Mouse (Mus musculus) bone marrow, adult 2 months (tissue): ENCODE results near the gene Gm49355. TPM values are rescaled to one million over a fixed set of nuclear protein-coding genes. Genes with fewer than 3 reads are reported as not detected.

Source experiments
- H3K27ac ChIP-seq: fragments of 200-500 bp; 2 replicates; pipeline ENCODE4 v1.5.1; 2012; ENCODE audit warnings: low read depth, mild to moderate bottlenecking, control low read depth, inconsistent platforms, low read length; ENCODE audit not compliant: control insufficient read depth, poor library complexity, insufficient read depth
- H3K4me1 ChIP-seq: fragments of 200-500 bp; 2 replicates; pipeline ENCODE4 v1.6.1; 2011; ENCODE audit warnings: low read length; ENCODE audit not compliant: control insufficient read depth, insufficient read depth
- H3K4me3 ChIP-seq: fragments of 200-500 bp; replicated peaks from 2 replicates; pipeline ENCODE3; 2011; ENCODE audit warnings: mild to moderate bottlenecking, low read depth, low read length, control low read depth; ENCODE audit not compliant: control insufficient read depth
- CTCF ChIP-seq: fragments of 200-500 bp; IDR thresholded peaks from 2 replicates; pipeline ENCODE4 v1.5.1; 2011; ENCODE audit warnings: low read length, control low read depth; ENCODE audit not compliant: control insufficient read depth, insufficient read depth
- POLR2A ChIP-seq: fragments of 200-500 bp; IDR thresholded peaks from 2 replicates; pipeline ENCODE4 v1.6.1; 2011; ENCODE audit warnings: low read depth, mild to moderate bottlenecking, control low read depth, low read length, borderline replicate concordance; ENCODE audit not compliant: control insufficient read depth
- WGBS: fragments of 180-500 bp; shearing (Covaris S2); methylation state at CpG from one replicate; pipeline ENCODE4 v1.1.7; 2018; 5-methylcytosine and 5-hydroxymethylcytosine counted together
- polyA plus RNA-seq: library from polyadenylated mRNA; stranded (reverse); fragments of >200 nt; gene quantifications from 2 replicates; pipeline ENCODE4 v1.2.4, GENCODE M21; 2011; ENCODE audit warnings: low replicate concordance; ENCODE audit not compliant: missing spikeins, insufficient read depth, insufficient read length

The Gm49355 gene
- polyA plus RNA-seq, 1 experiment = not detected

DNA sequence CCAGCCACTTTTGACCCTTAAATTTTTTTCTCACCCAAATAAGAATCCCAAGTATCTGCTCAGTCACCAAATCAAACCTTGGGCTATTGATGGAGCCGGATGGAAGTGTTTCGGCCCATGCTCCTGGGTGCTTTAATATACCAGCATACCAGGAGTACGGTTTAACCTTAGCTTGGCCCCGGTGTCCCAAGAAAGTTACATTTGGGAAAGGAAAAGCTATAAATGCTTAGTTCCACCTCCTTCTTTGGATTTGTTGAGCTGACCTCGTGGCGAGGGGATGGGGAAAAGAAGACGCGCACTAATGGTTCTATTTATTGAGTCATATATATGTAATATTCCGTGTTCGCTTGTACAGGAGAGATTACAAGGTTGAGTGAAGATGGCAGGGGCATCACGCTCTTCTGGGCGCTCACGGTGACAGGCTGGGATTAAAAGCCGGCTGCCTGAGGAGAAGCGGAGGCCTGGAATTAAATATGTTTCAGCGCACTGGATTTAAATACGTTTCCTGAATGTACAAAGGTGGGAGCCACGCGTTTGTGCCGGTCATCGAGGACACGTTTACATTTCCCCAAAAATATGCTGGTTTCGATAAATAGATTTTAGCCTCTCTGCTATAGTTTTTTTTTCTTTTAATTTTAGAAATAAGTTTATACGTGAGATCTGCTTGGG lies 58.1 kb downstream of the Gm49355 start:
- Histone ChIP-seq H3K27ac (no peak overlapping the region), H3K4me1 (no peaks in the 10 kb centered on the region), H3K4me3 (no peak overlapping the region)
- TF ChIP-seq POLR2A = no peak
- TF ChIP-seq CTCF = no peak
- WGBS = 10% methylated on average over 24 of the region's 24 CpGs

DNA sequence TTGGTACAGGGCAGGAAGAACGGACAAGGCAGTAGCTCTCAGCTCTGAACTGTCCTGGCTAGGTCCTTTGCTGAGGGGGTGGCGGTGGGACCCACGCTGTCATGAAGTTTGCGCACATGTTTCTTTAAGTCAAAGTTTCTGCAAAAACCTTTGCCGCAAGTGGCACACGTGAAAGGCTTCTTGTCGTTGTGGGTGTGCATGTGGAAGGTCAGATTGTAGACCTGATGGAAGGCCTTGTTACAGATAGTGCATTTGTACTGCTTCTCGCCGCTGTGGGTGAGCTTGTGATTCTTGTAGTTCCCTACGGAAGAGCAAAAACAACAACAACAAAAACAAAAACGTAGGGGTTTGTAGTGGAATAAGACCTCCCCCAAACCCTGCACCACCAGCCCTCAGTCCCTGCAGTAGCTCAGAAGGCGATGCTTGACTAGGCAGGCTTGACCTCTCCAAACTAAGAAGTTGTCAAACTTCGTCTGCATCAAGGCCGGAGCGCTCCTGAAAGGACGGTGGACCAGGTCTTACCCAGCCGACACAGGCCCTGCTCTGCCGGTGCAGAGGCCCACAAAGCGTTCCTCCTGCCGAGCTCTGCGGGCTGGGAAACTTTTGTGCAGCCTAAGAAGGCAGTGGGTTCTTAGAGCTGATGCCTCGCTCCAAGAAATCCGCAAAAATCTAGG lies 58.8 kb downstream of the Gm49355 start:
- no peaks in the 10 kb centered on the region for H3K4me1 ChIP-seq
- no peak overlapping the region for H3K27ac ChIP-seq
- no peak for TF ChIP-seq POLR2A
- no peak for TF ChIP-seq CTCF
- WGBS = 8% methylated on average over 23 of the region's 23 CpGs
- no peak overlapping the region for H3K4me3 ChIP-seq

DNA sequence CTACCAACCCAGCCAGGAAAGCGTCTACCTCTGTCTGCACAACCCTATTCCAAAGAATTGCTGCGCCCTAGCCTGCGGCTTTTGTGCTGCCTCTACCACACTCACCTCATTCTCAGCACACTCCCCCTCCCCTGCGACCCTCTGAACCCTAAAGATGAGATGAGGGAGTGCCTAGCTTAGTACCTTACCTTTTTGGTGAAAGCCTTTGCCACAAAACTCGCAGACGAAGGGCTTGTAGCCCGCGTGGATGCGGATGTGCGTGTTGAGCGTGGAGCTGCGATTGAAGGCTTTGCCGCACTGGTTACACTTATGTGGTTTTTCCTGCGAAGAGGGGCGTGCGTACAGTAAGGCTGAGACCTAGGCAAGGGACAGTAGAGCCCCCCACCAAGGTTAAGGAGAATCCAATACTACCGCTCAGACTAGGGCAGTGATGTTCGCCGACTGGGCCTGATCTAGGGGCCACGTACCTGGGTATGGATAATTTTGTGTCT lies 59.7 kb downstream of the Gm49355 start:
- TF ChIP-seq CTCF (no peak), POLR2A (no peak)
- Histone ChIP-seq H3K4me1 (no peaks in the 10 kb centered on the region), H3K27ac (no peak overlapping the region), H3K4me3 (no peak overlapping the region)
- 9% methylated on average over 20 of the region's 20 CpGs for WGBS

DNA sequence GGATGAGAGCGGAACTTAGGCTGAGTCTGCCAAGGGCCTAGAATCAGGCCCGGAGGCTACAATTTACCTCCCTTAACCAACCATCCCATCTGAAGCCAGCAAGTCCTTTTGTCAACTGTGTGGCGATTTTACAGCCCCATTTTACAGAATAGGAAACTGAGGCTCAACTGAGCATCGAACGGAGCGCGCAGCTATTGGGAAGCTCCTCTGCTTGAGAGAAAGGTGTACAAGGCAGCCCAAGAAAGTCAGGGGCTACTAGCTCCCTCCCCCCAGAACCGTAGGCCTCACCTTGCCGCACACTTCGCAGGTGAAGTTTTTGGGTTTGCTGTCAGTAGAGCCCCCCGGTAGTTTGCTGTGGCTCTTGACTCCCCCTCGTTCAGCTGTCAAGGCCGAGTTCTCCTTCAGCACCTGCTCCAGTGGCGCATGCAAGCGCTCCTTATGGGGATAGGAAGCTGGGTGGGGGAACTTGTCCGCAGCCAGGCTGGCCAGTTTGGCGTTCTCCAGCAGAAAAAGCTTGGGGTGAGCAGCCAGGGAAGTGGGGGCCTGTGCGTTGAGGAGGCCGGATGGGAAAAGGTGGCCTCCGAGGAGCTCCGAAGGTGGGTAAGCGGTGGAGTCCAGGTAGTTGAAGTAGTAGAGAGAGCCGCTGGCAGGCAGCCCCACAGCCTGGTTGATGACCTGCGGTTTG lies 60.4 kb downstream of the Gm49355 start:
- H3K4me1 ChIP-seq = no peaks in the 10 kb centered on the region
- H3K27ac ChIP-seq = no peak overlapping the region; the same call in 1 of the 2 replicates
- 8% methylated on average over 24 of the region's 24 CpGs for WGBS
- no peak for TF ChIP-seq POLR2A
- no peak for TF ChIP-seq CTCF
- H3K4me3 ChIP-seq = no peak overlapping the region

DNA sequence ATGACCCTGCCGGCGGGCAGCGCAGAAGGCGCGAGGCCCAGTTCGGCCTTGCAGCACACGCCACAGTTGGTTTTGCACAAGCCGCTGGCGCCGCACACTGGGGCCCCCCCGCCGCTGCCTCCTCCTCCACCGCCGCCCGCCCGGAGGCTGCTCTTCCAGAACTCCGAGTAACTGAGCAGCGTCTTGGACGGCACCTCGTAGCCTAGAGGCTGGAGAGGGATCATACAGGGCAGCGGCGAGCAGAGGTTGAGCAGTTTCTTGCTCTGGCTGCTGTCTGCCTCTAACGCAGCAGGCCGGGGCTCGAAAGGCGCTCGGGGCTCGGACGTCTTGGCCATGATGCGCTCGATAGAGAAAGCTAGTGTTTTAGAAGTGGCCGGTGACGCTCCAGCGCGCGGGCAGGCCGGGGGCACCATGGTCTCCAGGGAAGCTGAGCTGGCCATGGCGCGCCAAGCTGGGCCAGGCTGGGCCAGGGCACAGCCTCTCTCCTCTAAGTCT lies 61.0 kb downstream of the Gm49355 start:
- H3K27ac ChIP-seq = no peak overlapping the region; the same call in 1 of the 2 replicates
- 2% methylated on average over 37 of the region's 39 CpGs for WGBS
- H3K4me3 ChIP-seq = no peak overlapping the region
- no peak for TF ChIP-seq POLR2A
- TF ChIP-seq CTCF = no peak
- no peaks in the 10 kb centered on the region for H3K4me1 ChIP-seq

DNA sequence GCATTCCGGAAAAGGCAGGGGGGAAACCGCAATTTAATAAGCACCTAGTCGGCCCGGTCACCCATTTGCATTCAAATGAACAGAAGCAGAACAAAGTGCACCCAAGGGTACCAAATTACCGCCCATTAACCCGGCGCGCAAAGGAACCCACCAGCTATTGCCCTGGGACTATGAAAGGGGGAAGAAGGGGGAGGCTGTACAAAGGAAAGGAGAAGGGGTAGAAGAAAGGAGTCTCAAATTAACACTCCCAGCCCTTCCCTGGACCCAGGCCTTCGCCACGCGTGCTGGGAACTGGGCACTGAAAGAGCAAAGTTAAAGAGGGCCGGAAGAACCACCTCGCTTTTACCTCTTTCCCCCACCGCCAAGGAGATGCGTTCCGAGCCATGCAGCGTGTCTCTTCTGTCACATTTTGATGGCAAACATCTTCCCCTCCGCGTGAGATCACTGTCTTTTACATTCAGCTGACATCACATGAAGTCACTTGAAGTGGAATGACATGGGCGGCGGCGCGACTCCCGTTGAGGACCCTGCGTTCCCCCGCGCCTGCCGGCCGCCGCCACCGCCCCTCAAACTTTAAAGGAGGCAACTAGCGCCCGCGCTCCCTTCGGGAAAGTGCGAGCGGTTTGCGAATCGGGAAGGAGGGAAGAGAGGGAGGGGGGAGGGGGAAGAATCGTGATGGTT lies 61.6 kb downstream of the Gm49355 start:
- no peak for TF ChIP-seq CTCF
- TF ChIP-seq POLR2A = no peak
- 3% methylated on average over 40 of the region's 40 CpGs for WGBS
- no peak overlapping the region for H3K4me3 ChIP-seq
- no peak overlapping the region for H3K27ac ChIP-seq
- no peaks in the 10 kb centered on the region for H3K4me1 ChIP-seq

DNA sequence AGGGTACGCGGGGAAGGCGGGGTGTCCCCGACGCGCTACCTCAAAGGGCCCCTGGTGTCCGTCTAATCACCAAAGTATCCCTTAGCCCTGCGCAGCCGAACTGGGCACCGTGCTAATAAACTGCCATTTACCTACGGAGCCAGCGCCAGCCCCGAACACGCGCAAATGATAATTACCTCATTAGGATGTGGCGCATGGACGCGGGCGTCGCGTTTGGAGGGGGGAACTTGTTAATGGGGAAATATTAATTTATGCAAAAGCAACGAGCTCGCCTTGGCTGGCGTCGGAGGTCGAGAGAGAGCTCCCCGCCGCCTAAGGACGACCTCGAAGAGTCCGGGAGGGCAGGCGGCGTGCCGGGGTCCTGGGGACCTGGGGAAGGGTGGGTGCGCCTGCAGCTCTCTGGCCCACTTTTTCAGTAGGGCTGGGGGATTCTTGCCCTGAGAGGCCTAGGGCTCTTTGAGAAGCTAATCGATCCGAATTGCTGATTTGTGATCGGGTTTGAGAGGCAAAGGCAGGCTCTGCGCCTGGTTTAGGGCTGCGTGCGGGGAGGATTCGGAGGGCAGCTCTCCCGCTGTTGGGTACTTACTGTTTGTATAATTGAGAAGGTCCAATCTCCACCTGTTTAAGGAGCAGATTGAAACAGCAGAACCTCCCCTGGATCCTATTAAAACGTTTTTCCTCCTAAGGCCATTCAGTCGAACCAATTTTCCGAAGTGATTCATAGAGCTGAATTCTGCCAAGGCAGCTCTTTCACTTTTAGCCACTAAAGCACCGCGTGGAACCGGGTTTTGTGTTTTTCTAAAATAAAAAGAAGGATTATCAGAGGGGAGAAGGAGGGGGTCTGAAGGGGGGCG lies 62.5 kb downstream of the Gm49355 start:
- TF ChIP-seq CTCF (no peak), POLR2A (no peak)
- 2% methylated on average over 50 of the region's 50 CpGs for WGBS
- H3K4me3 ChIP-seq = no peak overlapping the region
- H3K27ac ChIP-seq = no peak overlapping the region
- no peaks in the 10 kb centered on the region for H3K4me1 ChIP-seq
